Mouse (Mus musculus) left cerebral cortex, adult 18-20 months (tissue): ENCODE measurements around the gene Neurod1. TPM values are rescaled to one million over a fixed set of nuclear protein-coding genes. Genes with fewer than 3 reads are reported as not detected.
A peak's percentile ranks its signal among the peaks of the same experiment; 100 is the strongest.

Experiments
- DNase-seq, 2 experiments: peaks; one replicate each; pipeline ENCODE4 v3.0.0; 2021 to 2022; ENCODE audit warnings: low spot score in 2 of 2, mixed read lengths in 1 of 2
- total RNA-seq, 2 experiments: library from RNA; stranded (reverse); gene quantifications; 2 replicates each; pipeline ENCODE4 v1.2.3; 2021

The Neurod1 gene
- total RNA-seq, 2 experiments from 2014 or later: 16.1 to 19.4 TPM

- no peak for DNase-seq
These were observed 12.5 kb downstream of the Neurod1 start for GRCm38 (mm10) chr2:79443861-79444620.

- no peak for DNase-seq
These were observed 13.2 kb downstream of the Neurod1 start for GRCm38 (mm10) chr2:79443401-79443800.

- DNase-seq: no peak
These were observed 13.6 kb downstream of the Neurod1 start for GRCm38 (mm10) chr2:79442906-79443305.

GRCm38 (mm10) chr2:79442227-79442626 lies 14.3 kb downstream of the Neurod1 start:
- DNase-seq: no peak

- DNase-seq: no peak
These were observed 26.5 kb downstream of the Neurod1 start for GRCm38 (mm10) chr2:79430061-79430460.

- DNase-seq: no peak
These were observed 26.9 kb downstream of the Neurod1 start for GRCm38 (mm10) chr2:79429650-79430049.

- DNase-seq: no peak
These were observed 27.4 kb downstream of the Neurod1 start for GRCm38 (mm10) chr2:79429108-79429507.

GRCm38 (mm10) chr2:79428569-79429104 lies 27.9 kb downstream of the Neurod1 start:
- peak; percentile 37 to 49 for DNase-seq

- no peak for DNase-seq
These were observed 28.5 kb downstream of the Neurod1 start for GRCm38 (mm10) chr2:79428022-79428421.

- DNase-seq: no peak
These were observed 34.9 kb downstream of the Neurod1 start for GRCm38 (mm10) chr2:79421696-79422095.

GRCm38 (mm10) chr2:79414505-79414904 lies 42.0 kb downstream of the Neurod1 start:
- DNase-seq: no peak

GRCm38 (mm10) chr2:79410903-79411255 lies 45.7 kb downstream of the Neurod1 start:
- no peak for DNase-seq

- DNase-seq: no peak
These were observed 46.2 kb downstream of the Neurod1 start for GRCm38 (mm10) chr2:79410247-79410902.

GRCm38 (mm10) chr2:79405661-79406405 lies 50.7 kb downstream of the Neurod1 start:
- DNase-seq: no peak

Other genes with a start within 250 kb of the Neurod1 start
- 10 to 100 TPM; 11.5 to 11.6 TPM for gene Itga4, start 201.3 kb downstream of the Neurod1 start, total RNA-seq
- gene Cerkl, start within 50 bp of the Neurod1 start, total RNA-seq: 1 to 10 TPM; 3.6 to 3.8 TPM
- gene Itprid2, start 178.6 kb upstream of the Neurod1 start, total RNA-seq: 10 to 100 TPM; 36.9 to 38.1 TPM